Mouse (Mus musculus): ENCODE measurements at regions not wholly inside any gene's neighbourhood (a gene's known extent, or its start where the extent isn't known, plus 50 kb on each side); places are given as distances from the start of the nearest gene placed in this dataset.

DNA sequence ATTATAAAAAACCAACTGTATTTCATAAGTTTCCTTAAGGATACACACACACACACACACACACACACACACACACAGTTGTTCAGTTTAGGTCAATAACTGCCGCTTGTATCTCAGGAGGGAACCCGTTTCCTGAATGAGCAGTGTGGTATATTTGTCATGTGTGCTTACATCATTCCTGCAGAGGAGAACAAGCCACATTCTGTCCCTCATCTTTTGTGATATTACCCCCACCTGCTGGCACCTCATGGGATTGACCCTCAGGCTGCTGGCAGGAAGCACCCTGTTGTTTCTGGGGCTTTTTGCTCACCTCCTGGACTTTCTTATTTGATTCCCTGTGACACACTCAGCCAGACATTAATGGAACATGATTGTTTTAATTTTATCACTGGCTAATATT is 66.4 kb upstream of the Htr1a start:
- peak; percentile 42 to 52 for DNase-seq (ENCODE audit: low spot score in 2 of 2)

DNA sequence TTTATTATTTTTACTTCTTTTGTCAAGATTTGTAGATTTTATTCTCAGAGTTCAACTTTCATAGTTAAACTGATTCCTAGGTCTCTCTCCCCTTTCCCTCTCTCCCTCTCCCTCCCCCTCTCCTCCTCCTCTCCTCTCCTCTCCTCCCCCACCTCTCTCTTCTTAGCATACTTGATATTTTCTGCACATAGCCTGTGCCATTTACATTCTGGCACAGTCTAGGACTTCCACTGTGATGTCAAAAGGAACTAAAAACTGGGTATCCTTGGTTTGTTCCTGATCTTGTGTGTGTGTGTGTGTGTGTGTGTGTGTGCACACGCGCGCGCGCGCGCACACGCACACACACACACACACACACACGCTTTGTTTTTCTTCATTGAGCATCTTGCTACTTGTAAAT is 64.9 kb upstream of the Htr1a start:
- no peak for DNase-seq (ENCODE audit: low spot score in 2 of 2)

DNA sequence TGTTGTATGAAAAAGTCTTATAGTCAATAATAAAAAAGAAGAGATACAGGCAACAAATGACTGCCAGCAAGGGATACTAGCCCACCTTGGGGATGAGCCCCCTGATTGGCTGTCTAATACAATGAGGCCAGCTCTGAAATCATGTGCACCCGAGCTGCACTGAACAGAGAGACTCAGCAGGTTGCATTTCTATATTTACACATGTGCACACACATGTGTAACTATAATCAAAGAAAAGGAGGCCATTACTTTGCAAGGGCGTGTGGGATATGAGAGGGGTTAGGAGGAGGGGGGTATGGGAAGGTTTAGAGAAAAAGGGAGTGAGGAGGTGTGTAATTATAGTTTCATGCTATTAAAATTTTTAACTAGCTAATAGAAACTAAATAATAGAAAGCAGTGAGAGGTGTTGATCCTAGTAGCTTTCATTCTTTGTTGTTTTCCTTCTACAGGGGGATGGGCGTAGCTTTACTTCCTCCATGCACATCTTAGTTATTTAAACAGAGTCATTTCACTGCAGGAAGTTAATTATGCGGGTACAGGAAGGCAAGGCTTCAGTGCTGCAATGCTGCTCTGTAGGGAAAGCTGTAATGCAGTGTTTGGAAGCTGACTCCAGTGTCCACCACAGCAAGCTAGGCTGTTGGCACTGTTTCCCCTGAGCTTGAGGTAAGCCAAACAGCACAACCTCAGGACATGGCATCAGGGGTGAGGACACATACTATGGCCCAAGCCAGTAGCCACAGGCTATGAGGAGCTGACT is 56.2 kb upstream of the Htr1a start:
- no peak for DNase-seq (ENCODE audit: low spot score in 2 of 2)
